Mouse (Mus musculus): ENCODE data around the gene Abtb2. TPM values are rescaled to one million over a fixed set of nuclear protein-coding genes. Genes with fewer than 3 reads are reported as not detected.

The Abtb2 gene
- polyA plus RNA-seq, 1 experiment, result 4.0 TPM

DNA sequence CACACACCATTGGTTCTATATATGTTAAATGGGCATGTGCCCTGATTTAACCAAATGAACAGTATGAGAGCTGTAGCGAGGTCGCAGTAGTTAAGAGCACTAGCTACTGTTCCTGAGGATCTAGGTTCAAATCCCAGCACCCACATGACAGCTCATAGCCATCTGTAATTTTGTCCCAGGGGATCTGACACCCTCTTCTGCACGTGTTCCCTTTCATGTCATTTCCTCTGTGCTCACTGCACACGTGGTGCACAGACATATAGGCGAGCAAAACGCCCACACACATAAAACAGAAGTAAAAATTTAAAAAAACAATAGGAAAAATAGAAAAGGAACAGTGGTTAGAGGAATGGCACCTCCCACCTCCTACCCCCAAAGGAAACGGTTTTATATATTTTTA, 61.0 kb downstream of the Abtb2 start:
- Histone ChIP-seq H3ac (ENCODE audit: control insufficient read depth, insufficient read length, low read depth) (no peak overlapping the region), H3K27me3 (ENCODE audit: control insufficient read depth, insufficient read depth, insufficient read length) (no peaks in the 10 kb centered on the region), H3K79me3 (ENCODE audit: low read depth) (no peaks in the 10 kb centered on the region), H3K4me3 (ENCODE audit: insufficient read depth, poor library complexity, severe bottlenecking) (no peak overlapping the region), H3K36me3 (ENCODE audit: control insufficient read depth, insufficient read depth) (no peaks in the 10 kb centered on the region), H3K79me2 (ENCODE audit: control insufficient read depth, insufficient read depth) (no peaks in the 10 kb centered on the region)
- TF ChIP-seq CTCF (IDR thresholded peaks at IDR 0.05; ENCODE audit: control insufficient read depth, insufficient read depth, insufficient read length) (no peak), MAX (IDR thresholded peaks at IDR 0.05) (no peak), MYOG (IDR thresholded peaks at IDR 0.05; ENCODE audit: control insufficient read depth, extremely low read depth, insufficient read length) (no peak), CEBPB (IDR thresholded peaks at IDR 0.05; ENCODE audit: low read depth) (no peak), USF1 (IDR thresholded peaks at IDR 0.05; ENCODE audit: low read depth) (no peak), FOSL1 (IDR thresholded peaks at IDR 0.05; ENCODE audit: insufficient read depth, low read length, poor library complexity, severe bottlenecking) (no peak), MYOD1 (IDR thresholded peaks at IDR 0.05; ENCODE audit: control insufficient read depth, insufficient read length, low read depth) (no peak)

DNA sequence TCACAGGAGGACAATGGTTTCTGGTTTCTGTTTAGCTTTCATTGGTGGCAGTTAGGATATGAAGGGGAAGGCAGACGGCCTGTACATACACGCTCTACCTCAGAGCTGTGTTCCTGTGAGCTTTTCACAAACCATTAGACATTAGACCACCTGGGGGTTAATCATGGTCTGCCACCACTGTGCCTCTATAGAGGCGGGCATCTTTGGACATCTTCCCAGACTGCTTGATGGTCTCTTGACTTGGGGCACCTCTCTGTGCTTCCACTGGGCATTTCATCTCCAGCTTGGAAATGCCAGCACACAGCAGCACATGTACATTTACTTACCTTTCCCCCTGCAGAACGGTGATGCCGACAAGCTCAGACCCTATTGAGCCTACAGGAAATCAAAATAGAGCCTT, 63.8 kb downstream of the Abtb2 start:
- H3ac ChIP-seq (ENCODE audit: control insufficient read depth, insufficient read length, low read depth), result no peak overlapping the region
- no peaks in the 10 kb centered on the region for H3K79me3 ChIP-seq (ENCODE audit: low read depth)
- no peaks in the 10 kb centered on the region for H3K36me3 ChIP-seq (ENCODE audit: control insufficient read depth, insufficient read depth)
- H3K27me3 ChIP-seq (ENCODE audit: control insufficient read depth, insufficient read depth, insufficient read length), result no peaks in the 10 kb centered on the region
- TF ChIP-seq MYOD1 (IDR thresholded peaks at IDR 0.05; ENCODE audit: control insufficient read depth, insufficient read length, low read depth) (no peak), USF1 (IDR thresholded peaks at IDR 0.05; ENCODE audit: low read depth) (no peak), CTCF (IDR thresholded peaks at IDR 0.05; ENCODE audit: control insufficient read depth, insufficient read depth, insufficient read length) (no peak), MYOG (IDR thresholded peaks at IDR 0.05; ENCODE audit: control insufficient read depth, extremely low read depth, insufficient read length) (no peak), CEBPB (IDR thresholded peaks at IDR 0.05; ENCODE audit: low read depth) (no peak), MAX (IDR thresholded peaks at IDR 0.05) (no peak)
- no peak overlapping the region for H3K4me3 ChIP-seq (ENCODE audit: insufficient read depth, poor library complexity, severe bottlenecking)
- no peaks in the 10 kb centered on the region for H3K79me2 ChIP-seq (ENCODE audit: control insufficient read depth, insufficient read depth)

DNA sequence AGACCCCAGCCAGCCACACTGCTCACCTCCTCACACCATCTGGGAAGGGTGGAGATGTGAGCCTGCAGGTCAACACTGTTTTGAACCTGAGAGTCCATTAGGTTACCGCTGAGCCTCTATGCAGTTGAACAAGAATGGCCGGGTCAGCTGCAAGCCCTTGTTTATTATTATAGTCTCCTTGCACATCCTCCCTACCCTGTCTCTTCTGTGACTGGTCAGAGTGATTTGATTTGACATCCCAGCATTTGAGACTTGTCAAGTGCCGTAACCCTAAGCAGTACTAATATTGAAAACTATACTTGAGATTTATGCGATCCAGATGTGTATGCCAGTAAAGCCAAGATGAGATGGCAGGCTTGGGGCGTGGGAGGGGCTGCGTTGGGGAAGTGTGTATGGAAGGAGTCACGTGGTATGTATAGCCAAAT, 65.2 kb downstream of the Abtb2 start:
- TF ChIP-seq MAX (IDR thresholded peaks at IDR 0.05) (no peak), CEBPB (IDR thresholded peaks at IDR 0.05; ENCODE audit: low read depth) (no peak), USF1 (IDR thresholded peaks at IDR 0.05; ENCODE audit: low read depth) (peak; percentile 3), FOSL1 (IDR thresholded peaks at IDR 0.05; ENCODE audit: insufficient read depth, low read length, poor library complexity, severe bottlenecking) (no peak)
- Histone ChIP-seq H3K79me2 (ENCODE audit: control insufficient read depth, insufficient read depth) (no peaks in the 10 kb centered on the region), H3K4me3 (ENCODE audit: insufficient read depth, poor library complexity, severe bottlenecking) (no peak overlapping the region), H3ac (ENCODE audit: control insufficient read depth, insufficient read length, low read depth) (no peak overlapping the region), H3K36me3 (ENCODE audit: control insufficient read depth, insufficient read depth) (no peaks in the 10 kb centered on the region), H3K79me3 (ENCODE audit: low read depth) (peaks cover 2% of the 10 kb centered on the region), H3K27me3 (ENCODE audit: control insufficient read depth, insufficient read depth, insufficient read length) (no peaks in the 10 kb centered on the region)

DNA sequence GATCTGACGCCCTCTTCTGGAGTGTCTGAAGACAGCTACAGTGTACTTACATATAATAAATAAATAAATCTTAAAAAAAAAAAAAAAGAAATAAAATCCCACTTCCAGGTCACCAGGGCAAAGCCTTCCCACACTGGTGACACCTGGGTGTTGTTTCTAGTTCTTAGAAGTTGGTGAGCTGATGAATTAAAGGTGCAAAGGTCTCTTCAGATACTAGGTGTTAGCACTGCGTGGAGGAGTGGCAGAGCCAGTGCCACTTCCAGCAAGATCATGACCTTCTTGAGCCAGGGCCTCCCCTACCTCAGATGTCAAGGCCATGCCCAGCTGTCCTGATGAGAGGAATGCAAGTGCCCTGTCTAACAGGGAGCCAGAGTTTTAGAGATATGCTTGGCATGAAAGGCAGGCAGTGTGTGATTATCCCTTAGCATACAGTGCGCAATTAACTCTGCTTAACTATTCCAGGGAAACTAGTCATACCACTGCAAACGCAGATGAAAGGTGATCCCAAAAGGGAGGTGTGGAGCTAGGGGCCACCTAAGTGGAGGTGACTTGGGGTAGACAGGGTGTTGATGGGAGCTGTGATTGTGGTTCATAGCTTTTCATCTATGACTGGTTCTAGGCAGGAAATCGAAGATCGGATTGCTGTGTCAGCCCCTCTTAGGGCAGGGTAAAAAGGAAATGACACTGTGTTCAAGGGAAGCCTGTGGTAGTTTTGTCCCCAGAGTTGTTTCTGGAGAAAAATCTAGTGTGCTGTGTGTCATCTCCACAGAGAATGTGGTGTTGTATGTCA, 66.2 kb downstream of the Abtb2 start:
- Histone ChIP-seq H3K4me3 (ENCODE audit: insufficient read depth, poor library complexity, severe bottlenecking) (no peak overlapping the region), H3K27me3 (ENCODE audit: control insufficient read depth, insufficient read depth, insufficient read length) (no peaks in the 10 kb centered on the region), H3K79me3 (ENCODE audit: low read depth) (peaks cover 2% of the 10 kb centered on the region), H3ac (ENCODE audit: control insufficient read depth, insufficient read length, low read depth) (no peak overlapping the region), H3K36me3 (ENCODE audit: control insufficient read depth, insufficient read depth) (no peaks in the 10 kb centered on the region), H3K79me2 (ENCODE audit: control insufficient read depth, insufficient read depth) (no peaks in the 10 kb centered on the region)
- no peak for TF ChIP-seq MYOG (IDR thresholded peaks at IDR 0.05; ENCODE audit: control insufficient read depth, extremely low read depth, insufficient read length)
- TF ChIP-seq USF1 (IDR thresholded peaks at IDR 0.05; ENCODE audit: low read depth), result no peak
- no peak for TF ChIP-seq FOSL1 (IDR thresholded peaks at IDR 0.05; ENCODE audit: insufficient read depth, low read length, poor library complexity, severe bottlenecking)

DNA sequence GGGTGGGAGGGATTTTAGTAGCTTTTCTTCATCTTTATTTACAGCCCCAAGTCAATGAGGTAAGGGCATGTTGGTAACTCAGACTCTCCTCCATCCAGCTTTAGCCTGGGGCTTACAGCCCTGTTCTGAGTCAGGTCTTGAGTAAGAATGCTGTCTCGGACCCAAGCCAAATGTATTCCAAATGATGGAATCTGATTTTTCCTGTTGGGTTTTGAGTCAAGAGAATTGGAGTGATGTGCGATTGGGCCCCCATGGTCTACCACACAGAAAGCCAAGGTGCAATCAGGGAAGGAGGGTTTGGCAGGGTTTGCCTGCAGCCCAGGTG, 66.8 kb downstream of the Abtb2 start:
- Histone ChIP-seq H3ac (ENCODE audit: control insufficient read depth, insufficient read length, low read depth) (no peak overlapping the region), H3K79me3 (ENCODE audit: low read depth) (peaks cover 2% of the 10 kb centered on the region), H3K27me3 (ENCODE audit: control insufficient read depth, insufficient read depth, insufficient read length) (no peaks in the 10 kb centered on the region), H3K36me3 (ENCODE audit: control insufficient read depth, insufficient read depth) (no peaks in the 10 kb centered on the region), H3K79me2 (ENCODE audit: control insufficient read depth, insufficient read depth) (no peaks in the 10 kb centered on the region), H3K4me3 (ENCODE audit: insufficient read depth, poor library complexity, severe bottlenecking) (no peak overlapping the region)
- TF ChIP-seq CEBPB (IDR thresholded peaks at IDR 0.05; ENCODE audit: low read depth) (no peak), FOSL1 (IDR thresholded peaks at IDR 0.05; ENCODE audit: insufficient read depth, low read length, poor library complexity, severe bottlenecking) (no peak), MYOD1 (IDR thresholded peaks at IDR 0.05; ENCODE audit: control insufficient read depth, insufficient read length, low read depth) (no peak), CTCF (IDR thresholded peaks at IDR 0.05; ENCODE audit: control insufficient read depth, insufficient read depth, insufficient read length) (no peak), USF1 (IDR thresholded peaks at IDR 0.05; ENCODE audit: low read depth) (no peak), MAX (IDR thresholded peaks at IDR 0.05) (no peak), MYOG (IDR thresholded peaks at IDR 0.05; ENCODE audit: control insufficient read depth, extremely low read depth, insufficient read length) (no peak)

Data from C2C12 (cell line).